Mouse (Mus musculus): ENCODE measurements around the gene Aes.

GRCm38 (mm10) chr10:81557491-81557890 is 1.8 kb upstream of the Aes start:
- TF ChIP-seq CTCF (IDR thresholded peaks at IDR 0.05; ENCODE audit: borderline replicate concordance, control insufficient read depth, extremely low read depth, insufficient read depth, low read length, poor library complexity), result no peak
- no peak for TF ChIP-seq POLR2A (IDR thresholded peaks at IDR 0.05; ENCODE audit: control insufficient read depth, extremely low read depth, insufficient read depth, low read length, poor library complexity)

All from thymus, adult 2 months (tissue).